Mouse (Mus musculus) CH12.LX (cell line): ENCODE data around the gene Trpc4ap. TPM values are rescaled to one million over a fixed set of nuclear protein-coding genes. Genes with fewer than 3 reads are reported as not detected.

Experiments used
- DNase-seq: peaks from one replicate; pipeline ENCODE4 v3.0.0-alpha.2; 2013; ENCODE audit errors: extremely low read depth
- H3K27ac ChIP-seq: 2 replicates; pipeline ENCODE4 v1.5.1; 2012; ENCODE audit warnings: low read depth, mild to moderate bottlenecking, control low read depth, moderate library complexity; ENCODE audit not compliant: insufficient read depth
- H3K27me3 ChIP-seq: replicated peaks from 2 replicates; pipeline ENCODE3; 2012; ENCODE audit warnings: inconsistent platforms
- H3K36me3 ChIP-seq, 2 experiments: replicated peaks in 1 of 2; 2 replicates each; pipeline versions ENCODE3 to v1.6.1; 2012; ENCODE audit warnings: inconsistent platforms in 1 of 2, low read length in 1 of 2, mild to moderate bottlenecking in 1 of 2, mixed read lengths in 1 of 2, moderate library complexity in 1 of 2; ENCODE audit not compliant: control insufficient read depth in 1 of 2, insufficient read depth in 1 of 2
- H3K4me1 ChIP-seq, 2 experiments: 2 replicates each; pipeline ENCODE4 v1.6.1; 2012; ENCODE audit warnings: inconsistent platforms in 1 of 2, moderate library complexity in 1 of 2; ENCODE audit not compliant: insufficient read depth in 2 of 2, control insufficient read depth in 1 of 2
- H3K4me2 ChIP-seq: 2 replicates; pipeline ENCODE4 v1.6.1; 2012; ENCODE audit warnings: low read depth, mild to moderate bottlenecking, control low read depth; ENCODE audit not compliant: poor library complexity, insufficient read depth, severe bottlenecking
- H3K4me3 ChIP-seq, 3 experiments: fragments of 150-350 bp in 1 of 3; sonication (generic) in 1 of 3; replicated peaks in 1 of 3; 2 replicates each; pipeline versions ENCODE3 to v1.5.1; 2011 to 2012; ENCODE audit warnings: low read depth in 2 of 3, low read length in 2 of 3, mild to moderate bottlenecking in 2 of 3, moderate library complexity in 2 of 3, control low read depth in 1 of 3, improper control_type of control experiment in 1 of 3, inconsistent platforms in 1 of 3, mixed read lengths in 1 of 3; ENCODE audit not compliant: poor library complexity in 1 of 3
- H3K79me2 ChIP-seq: replicated peaks from 2 replicates; pipeline ENCODE4 v1.6.1; 2012; ENCODE audit warnings: mild to moderate bottlenecking, moderate library complexity; ENCODE audit not compliant: control insufficient read depth, poor library complexity, insufficient read depth, severe bottlenecking; ENCODE audit errors: extremely low read depth
- H3K9ac ChIP-seq: 2 replicates; pipeline ENCODE4 v1.6.1; 2012; ENCODE audit warnings: low read depth, mild to moderate bottlenecking, control low read depth, moderate library complexity; ENCODE audit not compliant: insufficient read depth
- H3K9me3 ChIP-seq: replicated peaks from 2 replicates; pipeline ENCODE3; 2012; ENCODE audit warnings: low read length, inconsistent platforms, mixed read lengths
- CTCF ChIP-seq, 2 experiments: IDR thresholded peaks in 1 of 2; conservative IDR thresholded peaks in 1 of 2; 2 replicates each; pipeline ENCODE4 v1.5.1; 2011 to 2012; ENCODE audit warnings: low read depth in 2 of 2, low read length in 2 of 2, improper control_type of control experiment in 1 of 2, inconsistent platforms in 1 of 2, mild to moderate bottlenecking in 1 of 2, moderate library complexity in 1 of 2
- E2F4 ChIP-seq: IDR thresholded peaks from 2 replicates; pipeline ENCODE4 v1.6.1; 2011; ENCODE audit warnings: low read depth, low read length, improper control_type of control experiment; ENCODE audit not compliant: insufficient replicate concordance
- EP300 ChIP-seq: IDR thresholded peaks from 2 replicates; pipeline ENCODE4 v1.6.1; 2011; ENCODE audit warnings: low read length, improper control_type of control experiment
- GABPA ChIP-seq: IDR thresholded peaks from 2 replicates; pipeline ENCODE4 v1.6.1; 2012; ENCODE audit warnings: low read depth, low read length, improper control_type of control experiment, inconsistent platforms; ENCODE audit not compliant: insufficient replicate concordance
- HCFC1 ChIP-seq: IDR thresholded peaks from 2 replicates; pipeline ENCODE4 v1.6.1; 2012; ENCODE audit warnings: low read depth, mild to moderate bottlenecking, inconsistent platforms, low read length, improper control_type of control experiment
- JUN ChIP-seq: IDR thresholded peaks from 2 replicates; pipeline ENCODE4 v1.6.1; 2011; ENCODE audit warnings: low read depth, mild to moderate bottlenecking, low read length, improper control_type of control experiment, moderate library complexity; ENCODE audit not compliant: insufficient read depth
- KAT2A ChIP-seq: IDR thresholded peaks from 2 replicates; pipeline ENCODE4 v1.6.1; 2012; ENCODE audit warnings: low read length, improper control_type of control experiment, inconsistent platforms; ENCODE audit not compliant: insufficient replicate concordance
- MAFK ChIP-seq: IDR thresholded peaks from 2 replicates; pipeline ENCODE4 v1.6.1; 2011; ENCODE audit warnings: low read length, improper control_type of control experiment; ENCODE audit not compliant: insufficient replicate concordance
- MAX ChIP-seq: IDR thresholded peaks from 2 replicates; pipeline ENCODE4 v1.6.1; 2011; ENCODE audit warnings: low read length, improper control_type of control experiment
- MEF2A ChIP-seq: IDR thresholded peaks from 2 replicates; pipeline ENCODE4 v1.6.1; 2014; ENCODE audit warnings: low read depth, mild to moderate bottlenecking, inconsistent platforms, low read length, improper control_type of control experiment, borderline replicate concordance
- MXI1 ChIP-seq: IDR thresholded peaks from 2 replicates; pipeline ENCODE4 v1.6.1; 2011; ENCODE audit warnings: mild to moderate bottlenecking, low read depth, low read length, improper control_type of control experiment
- PAX5 ChIP-seq: IDR thresholded peaks from 2 replicates; pipeline ENCODE4 v1.6.1; 2012; ENCODE audit warnings: low read length, inconsistent platforms, mixed read lengths
- POLR2A ChIP-seq: IDR thresholded peaks from 2 replicates; pipeline ENCODE4 v1.6.1; 2011; ENCODE audit warnings: low read depth, mild to moderate bottlenecking, improper control_type of control experiment, low read length
- POLR2AphosphoS2 ChIP-seq: IDR thresholded peaks from 2 replicates; pipeline ENCODE4 v1.6.1; 2011; ENCODE audit warnings: low read depth, low read length, improper control_type of control experiment
- SIN3A ChIP-seq: IDR thresholded peaks from 2 replicates; pipeline ENCODE4 v1.6.1; 2012; ENCODE audit warnings: low read length, improper control_type of control experiment, inconsistent platforms
- SMC3 ChIP-seq: IDR thresholded peaks from 2 replicates; pipeline ENCODE4 v1.6.1; 2011; ENCODE audit warnings: low read depth, low read length, improper control_type of control experiment
- UBTF ChIP-seq: IDR thresholded peaks from 2 replicates; pipeline ENCODE4 v1.6.1; 2012; ENCODE audit warnings: low read depth, mild to moderate bottlenecking, inconsistent platforms, low read length, improper control_type of control experiment, moderate library complexity
- ZC3H11A ChIP-seq: IDR thresholded peaks from 2 replicates; pipeline ENCODE4 v1.6.1; 2012; ENCODE audit warnings: low read depth, mild to moderate bottlenecking, inconsistent platforms, low read length, improper control_type of control experiment
- ZNF384 ChIP-seq: IDR thresholded peaks from 2 replicates; pipeline ENCODE4 v1.6.1; 2012; ENCODE audit warnings: low read depth, low read length, improper control_type of control experiment, inconsistent platforms
- dilution Hi-C: fragments of 300-500 bp; cut with MboI; formaldehyde crosslinking; loops from 2 replicates; pipeline ENCODE4 v1.14.3; 2020; ENCODE audit warnings: low sequenced_read_pairs; ENCODE audit not compliant: extremely low pct_unique_long_range_greater_than_20kb, extremely low pct_ligation_motif_present
- in situ Hi-C: fragments of 300-500 bp; cut with MboI; formaldehyde crosslinking; loops from 3 replicates; pipeline ENCODE4 v1.14.3; 2019; ENCODE audit warnings: low sequenced_read_pairs, low pct_ligation_motif_present, low pct_unique_long_range_greater_than_20kb, mixed read lengths
- polyA plus RNA-seq: library from polyadenylated mRNA; unstranded; fragments of >175 nt; gene quantifications from 2 replicates; pipeline ENCODE4 v1.2.1, GENCODE M21; 2012; ENCODE audit warnings: low read depth; ENCODE audit not compliant: insufficient read length
- total RNA-seq, 2 experiments: library from RNA; depleted of rRNA; stranded (reverse); fragments of 300-350 nt in 1 of 2; fragments of >200 nt in 1 of 2; gene quantifications; 2 replicates each; pipeline ENCODE4 v1.2.3; 2012 to 2014

The Trpc4ap gene
- total and polyA plus RNA-seq, 3 experiments, result 52.8 to 105 (median 55.8) TPM

DNA sequence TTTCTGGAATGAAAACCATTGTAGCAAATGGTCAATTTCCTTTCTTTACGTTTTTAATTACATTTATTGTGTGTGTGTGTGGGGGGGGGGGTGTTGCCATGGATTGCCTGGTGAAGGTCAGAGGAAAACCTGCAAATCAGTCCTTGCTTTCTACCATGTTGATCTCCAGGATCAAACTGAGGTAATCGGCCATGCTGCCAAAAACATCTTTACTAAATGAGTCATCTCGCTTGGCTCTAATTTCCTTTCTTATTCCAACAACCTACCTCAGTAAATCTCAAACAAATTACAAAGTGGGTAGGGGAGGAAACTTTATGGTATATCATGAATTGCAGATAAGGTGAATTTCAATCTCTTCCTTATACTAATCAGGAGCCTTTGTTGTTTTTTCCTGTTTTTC lies 104.0 kb downstream of the Trpc4ap start:
- H3K4me3 ChIP-seq, result no peak overlapping the region
- TF ChIP-seq MAFK, result no peak
- no peak for TF ChIP-seq PAX5
- no peak for TF ChIP-seq E2F4
- no peak for TF ChIP-seq POLR2A
- TF ChIP-seq MXI1, result no peak
- TF ChIP-seq UBTF, result no peak
- TF ChIP-seq KAT2A, result no peak
- TF ChIP-seq POLR2AphosphoS2, result no peak
- TF ChIP-seq HCFC1, result no peak
- TF ChIP-seq SIN3A, result no peak
- no peak for TF ChIP-seq MAX
- no peak for TF ChIP-seq ZNF384
- TF ChIP-seq CTCF (conservative IDR thresholded peaks at IDR 0.05 in 1 of 2, IDR thresholded peaks at IDR 0.05 in 1 of 2; ENCODE audit: low read depth in 2 of 2, low read length in 2 of 2), result no peak
- no peak for TF ChIP-seq JUN
- peaks cover 7 to 11% of the 10 kb centered on the region in 2 experiments for H3K4me1 ChIP-seq
- H3K9me3 ChIP-seq, result no peaks in the 10 kb centered on the region
- H3K9ac ChIP-seq, result no peak overlapping the region
- H3K27me3 ChIP-seq, result no peaks in the 10 kb centered on the region
- no peaks in the 10 kb centered on the region for H3K79me2 ChIP-seq
- DNase-seq, result no peak
- dilution Hi-C loops, result no loop called here
- no peak overlapping the region for H3K4me2 ChIP-seq
- in situ Hi-C loops, result loop anchor here (5.0 kb wide), 1 partner anchor 34 kb away; no protein-coding TSS in a partner anchor
- no peak overlapping the region for H3K27ac ChIP-seq
- peaks cover 0 to 22% of the 10 kb centered on the region in 2 experiments for H3K36me3 ChIP-seq

DNA sequence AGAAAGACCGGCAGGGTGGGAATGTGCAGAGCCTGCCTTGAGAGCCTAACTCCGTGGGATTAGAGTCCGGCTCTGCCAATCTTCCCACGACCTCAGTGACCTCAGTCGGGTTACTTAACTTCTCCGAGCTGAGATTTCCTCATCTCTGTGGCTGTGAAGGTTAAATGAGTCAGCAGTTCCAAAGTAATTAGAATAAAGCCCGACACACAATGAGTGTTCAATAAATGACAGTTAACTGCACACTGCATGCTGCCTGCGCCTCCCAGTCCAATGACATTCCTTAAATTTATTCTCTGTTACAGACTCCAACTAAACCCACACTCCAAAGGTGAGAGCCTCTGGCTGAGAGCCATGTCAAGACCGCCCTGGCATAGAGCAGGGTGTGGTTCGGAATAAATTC lies 106.7 kb downstream of the Trpc4ap start:
- Histone ChIP-seq H3K4me3 (no peak overlapping the region), H3K79me2 (no peaks in the 10 kb centered on the region), H3K9ac (no peak overlapping the region), H3K36me3 (peaks cover 0 to 33% of the 10 kb centered on the region in 2 experiments), H3K27ac (no peak overlapping the region), H3K4me2 (no peak overlapping the region), H3K27me3 (no peaks in the 10 kb centered on the region), H3K9me3 (no peaks in the 10 kb centered on the region), H3K4me1 (no peaks in the 10 kb centered on the region)
- dilution Hi-C loops (no loop called here), in situ Hi-C loops (loop anchor here (5.0 kb wide), 1 partner anchor 37 kb away; no protein-coding TSS in a partner anchor)
- TF ChIP-seq GABPA, result no peak
- TF ChIP-seq EP300, result no peak
- no peak for TF ChIP-seq MAFK
- TF ChIP-seq SIN3A, result no peak
- no peak for TF ChIP-seq E2F4
- TF ChIP-seq PAX5, result no peak
- no peak for TF ChIP-seq CTCF (conservative IDR thresholded peaks at IDR 0.05 in 1 of 2, IDR thresholded peaks at IDR 0.05 in 1 of 2; ENCODE audit: low read depth in 2 of 2, low read length in 2 of 2)
- TF ChIP-seq MEF2A, result no peak
- no peak for TF ChIP-seq ZC3H11A
- no peak for TF ChIP-seq SMC3
- no peak for DNase-seq
